Mouse (Mus musculus) cerebellum, postnatal 25 days (tissue): ENCODE results near the gene Abtb1.
A peak's percentile ranks its signal among the peaks of the same experiment; 100 is the strongest.

Source experiments
- DNase-seq, 2 experiments: peaks; one replicate each; pipeline ENCODE4 v3.0.0; 2021; ENCODE audit warnings: mixed read lengths in 2 of 2

Abtb1 gene

DNA sequence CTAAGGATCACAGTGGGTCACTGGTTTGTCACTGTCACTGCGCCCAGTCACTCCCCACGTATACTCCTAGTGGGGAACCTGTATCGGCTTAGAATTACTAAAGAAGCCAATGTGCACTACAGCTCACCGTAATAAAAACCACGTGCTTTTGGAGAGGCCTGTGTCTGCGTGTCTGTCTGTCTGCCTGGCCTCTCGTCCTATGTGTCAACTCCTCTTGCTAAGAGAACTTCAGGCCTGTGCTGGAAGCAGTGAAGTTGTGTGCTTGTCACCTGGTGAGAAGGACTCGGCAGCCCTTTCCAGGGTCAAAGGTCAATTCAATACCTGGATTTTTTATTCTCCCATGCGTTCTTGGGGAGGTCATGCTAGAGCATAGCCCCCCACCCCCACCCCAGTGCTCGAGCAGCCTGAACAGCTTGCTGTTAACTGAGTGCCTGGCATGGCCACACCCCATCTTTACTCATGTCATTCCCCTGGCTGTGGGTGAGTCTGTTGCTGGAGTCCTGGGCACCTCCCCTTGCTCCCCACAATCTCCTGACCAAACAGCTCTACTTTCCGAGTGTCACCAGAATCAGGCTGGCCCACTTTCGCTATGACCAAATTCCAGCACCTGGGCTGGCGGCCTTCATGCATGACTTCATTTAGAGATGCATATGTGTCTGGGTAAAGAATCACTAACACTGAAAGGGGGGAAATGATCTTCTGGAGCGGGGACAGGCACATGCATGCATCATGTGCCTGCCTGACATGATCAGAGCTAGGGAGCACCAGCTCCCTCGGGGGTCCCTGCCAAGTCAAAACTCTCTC, 13.4 kb downstream of the Abtb1 start:
- DNase-seq, result no peak

DNA sequence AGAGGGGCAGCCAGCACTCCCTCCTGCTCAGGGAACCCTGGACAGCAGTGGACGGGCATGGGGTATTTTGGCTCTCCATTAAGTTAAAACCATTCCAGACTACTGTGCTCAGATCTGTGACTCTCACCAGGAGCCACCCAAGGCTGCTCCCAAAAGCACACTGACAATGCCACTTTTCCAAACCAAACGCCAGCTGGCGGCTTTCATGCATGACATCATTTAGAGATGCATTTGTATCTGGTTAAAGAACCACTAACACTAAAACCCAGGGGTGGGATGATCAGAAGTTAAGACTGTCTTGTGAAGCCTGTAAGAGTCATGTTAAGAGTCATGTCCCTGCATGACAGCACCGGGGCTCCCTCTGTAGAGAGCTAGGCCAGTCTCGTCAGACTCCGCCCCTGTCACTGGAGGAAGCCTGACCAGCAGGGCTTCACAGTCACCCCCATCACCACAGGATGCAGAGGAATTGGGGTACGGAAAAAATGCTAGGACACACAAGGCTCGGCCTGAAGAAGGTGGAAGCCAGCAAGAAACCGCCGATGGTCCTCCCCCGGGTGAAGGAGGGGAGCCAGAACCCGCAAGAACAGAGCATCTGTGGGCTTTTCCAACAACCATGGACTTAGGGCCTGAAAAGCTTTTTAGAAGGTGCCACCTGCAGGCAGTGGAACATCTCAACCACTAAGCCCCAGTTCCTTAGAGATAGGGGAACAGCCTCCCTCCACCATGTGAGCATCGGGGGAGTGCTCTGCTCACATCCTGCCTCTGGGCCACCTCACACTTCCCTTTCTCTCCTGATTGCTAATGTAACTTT, 14.2 kb downstream of the Abtb1 start:
- DNase-seq, result peak; percentile 56 to 65

DNA sequence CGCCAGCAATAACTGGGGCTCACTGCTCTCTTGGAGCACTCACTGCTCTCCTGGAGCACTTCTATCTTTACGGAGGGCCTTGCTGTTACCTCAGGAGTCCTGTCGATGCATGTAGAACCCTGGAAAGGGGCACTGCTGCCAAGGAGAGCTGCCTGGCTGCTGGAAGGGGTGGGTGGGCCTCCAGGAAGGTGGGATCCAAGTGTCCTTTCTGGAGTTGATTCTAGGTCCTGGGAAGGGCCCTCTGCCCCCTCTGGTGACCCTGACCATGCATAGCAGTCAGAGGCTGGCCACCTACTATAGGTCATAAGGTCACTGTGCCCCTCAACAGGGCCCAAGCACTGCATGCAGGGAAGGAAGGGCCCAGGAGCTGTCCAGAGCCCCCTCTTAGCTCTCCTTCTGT, 14.8 kb downstream of the Abtb1 start:
- peak in 1 of 2 experiments; percentile 54 for DNase-seq

DNA sequence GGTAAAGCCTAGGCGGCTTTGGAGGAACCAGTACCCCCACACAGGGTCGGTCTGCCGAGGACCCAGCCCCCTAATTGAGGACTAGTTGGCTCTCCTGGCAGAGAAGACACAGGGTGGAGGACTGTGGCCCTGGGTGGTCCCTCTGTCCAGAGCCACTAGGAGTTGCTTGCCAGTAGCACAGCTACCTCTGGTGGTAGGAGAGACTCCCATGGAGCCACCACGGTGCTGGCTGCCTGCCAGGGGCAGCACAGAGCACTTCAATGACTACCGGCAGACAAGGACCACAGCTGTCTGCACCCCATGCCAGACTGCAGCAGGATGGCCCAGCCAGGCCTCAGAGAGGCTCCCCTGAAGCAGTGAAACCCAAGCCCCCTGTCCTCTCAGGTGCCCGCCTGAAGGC, 15.2 kb downstream of the Abtb1 start:
- peak; percentile 55 to 64 for DNase-seq

DNA sequence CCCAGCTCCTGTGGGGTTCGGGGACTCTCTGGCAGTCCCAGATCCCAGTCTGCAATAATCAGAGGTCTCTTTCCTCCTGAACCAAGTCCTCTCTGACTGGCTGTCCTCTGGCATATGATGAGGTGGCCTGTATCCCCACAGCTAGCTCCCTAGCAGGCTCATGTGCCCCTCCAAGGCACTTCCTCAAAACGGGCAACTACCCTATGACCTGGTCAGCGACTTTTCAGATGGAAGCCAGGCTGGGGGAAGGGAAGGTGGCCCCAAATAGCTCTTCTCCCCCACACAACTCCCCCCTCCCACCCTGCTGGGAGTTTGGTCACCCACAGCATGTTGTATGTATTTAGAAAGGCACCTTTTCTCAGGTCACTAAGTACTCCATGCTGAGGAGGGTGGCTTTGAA, 15.7 kb downstream of the Abtb1 start:
- no peak for DNase-seq

DNA sequence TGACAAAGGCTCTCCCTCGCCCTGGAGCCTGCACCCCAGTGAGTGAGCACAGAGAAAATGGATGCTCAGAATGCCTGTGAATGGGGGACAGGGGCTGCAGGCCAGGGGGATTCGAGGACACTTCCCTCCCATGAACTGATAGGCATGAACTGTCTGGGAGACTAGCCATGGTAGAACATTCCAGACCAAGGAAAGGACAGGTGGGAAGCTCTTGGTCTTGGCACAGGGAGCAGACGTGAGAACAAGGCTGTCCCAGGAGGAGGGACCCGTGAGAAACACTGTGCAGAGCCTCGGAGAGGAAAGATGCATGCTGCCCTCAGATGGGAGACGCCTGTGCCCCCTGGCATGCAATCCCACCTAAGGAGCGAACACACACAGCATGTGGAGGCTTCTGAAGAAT, 17.6 kb downstream of the Abtb1 start:
- peak in 1 of 2 experiments; percentile 48 for DNase-seq

DNA sequence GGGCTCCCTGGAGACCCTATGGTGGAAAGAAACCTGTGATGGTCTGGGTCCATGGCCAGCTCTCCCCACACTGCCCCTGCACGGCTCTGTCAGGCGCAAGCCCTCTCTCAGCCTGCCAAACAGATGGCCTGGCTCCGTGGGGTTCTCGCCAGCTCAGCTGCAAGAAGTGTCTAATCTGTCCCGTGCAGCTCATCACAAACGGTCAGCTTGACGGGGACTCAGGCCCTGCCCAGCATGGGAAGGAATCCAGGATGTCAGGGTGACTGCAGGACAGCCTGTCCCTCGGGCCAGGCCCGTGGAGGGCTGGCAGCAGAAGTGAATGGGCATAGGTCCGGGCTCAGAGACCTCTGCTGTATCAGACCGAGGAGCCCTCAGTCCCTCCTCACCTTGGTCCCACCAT, 19.9 kb downstream of the Abtb1 start:
- peak; percentile 91 for DNase-seq

DNA sequence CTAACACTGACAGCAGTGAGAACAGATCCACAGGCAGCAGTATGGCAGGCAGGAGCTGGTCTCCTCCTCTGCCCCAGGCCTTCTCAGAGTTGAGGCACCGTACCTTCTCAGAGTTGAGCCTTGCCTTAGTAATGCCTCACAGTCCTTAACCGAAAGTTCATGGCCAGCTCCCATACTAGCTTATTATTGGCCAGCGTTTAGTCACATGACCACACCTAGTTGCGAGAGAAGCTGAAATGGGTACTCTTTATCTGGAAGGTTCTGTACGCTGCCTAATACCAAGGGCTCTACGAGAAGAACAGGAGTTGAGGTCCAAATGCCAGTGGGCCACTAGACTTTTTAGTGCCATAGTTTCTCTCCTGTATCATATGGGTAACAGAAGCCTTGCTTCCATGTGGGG, 20.5 kb downstream of the Abtb1 start:
- DNase-seq, result no peak

DNA sequence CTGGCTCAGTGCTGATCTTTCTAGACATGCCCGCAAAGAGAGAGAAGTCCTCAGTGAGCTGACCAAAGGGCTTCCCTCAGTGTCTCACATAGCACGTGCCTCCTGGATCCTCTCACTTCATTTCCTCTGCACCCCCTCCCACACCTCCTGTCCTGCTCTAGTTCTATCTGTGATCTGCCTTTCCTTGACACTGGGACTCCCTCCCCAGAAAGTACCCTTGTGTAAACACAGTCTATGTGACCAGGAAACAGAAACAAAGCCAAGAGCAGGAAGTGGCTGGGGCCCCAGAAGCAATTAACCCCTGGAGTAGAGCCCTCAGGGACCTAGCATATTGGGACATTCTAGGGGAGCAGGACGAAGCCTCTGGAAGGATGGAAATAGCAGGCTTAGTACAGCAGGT, 20.9 kb downstream of the Abtb1 start:
- no peak for DNase-seq

DNA sequence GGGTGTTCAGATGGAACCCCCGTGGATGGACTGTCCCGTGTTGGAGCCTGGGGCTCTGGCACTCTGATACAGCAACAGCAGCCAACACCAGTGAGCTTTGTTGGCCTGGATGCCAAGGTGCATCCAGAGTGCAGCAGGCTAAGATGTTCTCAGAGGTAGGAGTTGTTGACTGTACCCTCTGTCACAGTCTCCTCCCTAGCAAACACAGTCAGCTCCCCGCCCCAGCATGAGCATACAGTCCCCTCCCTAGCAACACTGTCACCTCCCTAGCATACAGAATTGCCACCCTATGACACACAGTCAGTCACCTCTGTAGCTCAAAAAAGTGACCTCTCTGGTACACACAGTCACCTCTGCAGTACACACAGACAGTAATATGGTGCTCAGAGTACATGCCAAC, 24.9 kb downstream of the Abtb1 start:
- DNase-seq, result no peak

DNA sequence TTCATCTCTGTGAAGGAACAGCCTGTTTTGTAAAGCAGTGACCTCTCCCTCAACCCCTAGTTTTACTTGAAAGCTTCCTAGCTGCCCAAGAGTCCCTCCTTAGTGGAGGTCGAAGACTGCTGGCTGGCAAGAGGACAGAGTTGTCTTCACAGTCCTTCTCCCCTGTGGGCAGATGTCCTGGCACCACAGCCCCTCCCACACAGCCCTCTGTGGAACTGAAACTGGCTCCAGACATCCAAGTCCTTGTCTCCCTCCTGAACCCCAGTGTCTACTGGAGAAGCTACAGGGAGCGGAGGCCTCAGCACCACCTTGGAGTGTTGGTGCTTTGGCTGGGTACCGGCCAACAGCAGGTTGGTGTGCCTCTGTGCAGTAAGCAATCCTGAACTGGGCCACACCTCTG, 26.3 kb downstream of the Abtb1 start:
- no peak for DNase-seq

DNA sequence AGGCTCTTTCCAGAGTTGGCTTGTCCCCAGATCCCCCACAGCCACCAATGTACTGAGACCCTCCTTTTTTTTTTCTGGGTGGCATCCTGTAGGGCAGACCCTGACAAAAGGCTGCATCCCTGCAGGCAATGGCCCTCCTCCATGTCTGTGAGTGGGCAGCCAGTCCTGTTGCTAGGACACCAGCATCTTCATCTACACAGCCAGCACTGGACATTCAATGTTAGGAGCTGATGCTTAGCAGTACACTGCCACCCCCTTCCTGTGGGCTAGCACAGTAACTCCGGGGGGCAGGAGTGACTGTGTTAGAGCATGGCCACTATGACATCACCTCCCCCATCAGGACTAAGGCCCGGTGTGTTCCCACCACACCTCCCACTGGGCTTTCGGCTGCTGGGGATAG, 26.7 kb downstream of the Abtb1 start:
- DNase-seq, result no peak

DNA sequence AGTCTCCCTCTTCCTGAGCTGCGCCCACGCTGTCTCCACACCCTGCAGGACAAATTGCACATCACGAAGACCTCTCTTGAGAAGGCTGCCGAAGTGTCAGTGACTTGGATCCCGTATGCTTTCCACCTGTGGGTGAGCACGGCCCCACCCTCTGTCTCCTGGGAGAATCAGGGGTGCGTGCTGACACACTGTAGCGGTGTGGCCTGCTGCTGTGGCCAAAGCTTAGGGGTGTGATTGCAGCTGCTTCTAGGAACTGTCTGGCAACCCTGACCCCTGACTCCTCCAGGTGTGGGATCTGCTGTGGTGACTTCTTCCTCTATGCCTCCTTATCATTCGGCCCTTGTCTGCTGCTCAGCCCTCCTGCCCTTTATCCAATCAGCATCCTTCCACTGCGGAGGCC, 28.0 kb downstream of the Abtb1 start:
- DNase-seq, result no peak

DNA sequence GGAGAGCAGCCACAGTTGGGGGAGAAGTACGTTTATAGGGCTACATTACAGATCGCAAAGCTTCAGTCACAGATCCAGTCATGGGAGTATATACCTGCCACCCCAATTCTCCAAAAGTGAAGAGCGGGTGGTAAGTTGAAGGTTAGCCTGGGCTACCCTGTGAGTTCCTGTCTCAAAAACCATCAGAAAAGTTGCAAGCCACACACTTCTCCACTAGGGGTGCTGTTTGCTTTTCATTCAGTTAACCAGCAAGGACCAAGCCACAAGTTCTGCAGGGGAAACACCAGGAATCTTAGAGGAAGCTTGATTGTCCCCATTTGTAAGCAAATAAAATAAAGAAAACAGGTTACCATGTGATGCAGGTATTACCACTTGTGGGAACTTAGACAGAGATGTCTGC, 28.9 kb downstream of the Abtb1 start:
- peak; percentile 62 to 74 for DNase-seq

DNA sequence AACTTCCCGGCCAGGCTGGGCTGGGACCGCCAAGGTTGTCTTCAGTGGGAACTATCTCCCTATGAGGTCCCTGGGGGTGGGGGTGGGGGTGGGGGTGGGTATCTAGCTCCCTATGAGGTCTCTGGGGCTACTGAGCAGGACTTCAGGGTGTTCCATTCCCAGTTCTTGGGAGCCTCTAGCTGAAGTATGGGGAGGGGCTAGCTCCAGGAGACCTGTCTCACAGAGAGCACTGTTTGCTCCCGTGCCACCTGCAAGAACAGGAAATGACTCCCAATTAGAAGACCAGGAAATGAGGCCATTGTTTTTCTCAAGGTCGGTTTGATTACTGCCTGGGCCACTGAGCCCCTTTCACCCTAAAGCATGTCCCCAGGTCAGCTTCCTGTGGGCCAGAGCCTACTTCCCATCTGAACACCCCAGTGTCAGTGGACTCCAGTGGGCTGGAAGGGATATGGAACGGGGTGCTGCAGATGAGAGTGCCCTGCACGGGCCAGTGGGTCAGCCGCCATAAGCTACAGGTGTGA, 29.8 kb downstream of the Abtb1 start:
- DNase-seq, result no peak

DNA sequence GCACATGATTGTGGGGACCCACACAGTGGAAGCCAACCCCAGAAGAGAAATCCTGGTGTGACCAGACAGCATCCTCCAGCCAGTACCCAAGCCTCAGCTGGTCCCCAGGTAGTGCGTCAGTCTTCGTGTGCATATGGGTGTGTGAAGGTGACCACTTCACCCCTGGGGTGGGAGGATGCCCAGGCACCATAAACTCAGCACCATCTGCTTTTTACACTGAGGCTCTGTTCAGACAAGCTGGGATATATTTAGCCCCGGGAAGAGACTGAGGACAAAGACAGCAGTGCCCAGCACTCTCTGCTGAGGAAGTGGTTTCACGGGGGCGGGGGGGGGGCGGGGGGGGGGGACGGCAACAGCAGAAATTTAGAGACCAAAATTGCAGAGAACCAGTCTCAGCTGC, 30.4 kb downstream of the Abtb1 start:
- no peak for DNase-seq

DNA sequence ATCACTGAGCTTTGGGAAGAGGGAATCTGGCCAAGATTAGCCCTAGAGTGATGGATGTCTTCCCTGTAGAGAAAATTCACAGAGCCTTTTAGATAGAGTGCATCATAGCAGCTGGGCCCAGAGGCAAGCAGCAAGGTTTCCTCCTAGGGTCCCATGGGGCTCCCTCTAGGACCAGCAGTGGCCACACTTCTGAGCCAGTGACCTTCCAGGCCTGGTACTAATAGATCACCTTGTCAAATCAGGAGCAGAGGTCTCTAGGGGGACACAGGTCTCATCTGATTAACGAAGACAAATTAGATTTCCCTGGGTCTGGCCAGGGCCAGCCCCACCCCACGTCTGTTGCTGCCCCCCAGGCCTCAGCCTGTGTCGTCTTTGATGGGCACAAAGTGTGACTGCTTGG, 31.5 kb downstream of the Abtb1 start:
- DNase-seq, result no peak

DNA sequence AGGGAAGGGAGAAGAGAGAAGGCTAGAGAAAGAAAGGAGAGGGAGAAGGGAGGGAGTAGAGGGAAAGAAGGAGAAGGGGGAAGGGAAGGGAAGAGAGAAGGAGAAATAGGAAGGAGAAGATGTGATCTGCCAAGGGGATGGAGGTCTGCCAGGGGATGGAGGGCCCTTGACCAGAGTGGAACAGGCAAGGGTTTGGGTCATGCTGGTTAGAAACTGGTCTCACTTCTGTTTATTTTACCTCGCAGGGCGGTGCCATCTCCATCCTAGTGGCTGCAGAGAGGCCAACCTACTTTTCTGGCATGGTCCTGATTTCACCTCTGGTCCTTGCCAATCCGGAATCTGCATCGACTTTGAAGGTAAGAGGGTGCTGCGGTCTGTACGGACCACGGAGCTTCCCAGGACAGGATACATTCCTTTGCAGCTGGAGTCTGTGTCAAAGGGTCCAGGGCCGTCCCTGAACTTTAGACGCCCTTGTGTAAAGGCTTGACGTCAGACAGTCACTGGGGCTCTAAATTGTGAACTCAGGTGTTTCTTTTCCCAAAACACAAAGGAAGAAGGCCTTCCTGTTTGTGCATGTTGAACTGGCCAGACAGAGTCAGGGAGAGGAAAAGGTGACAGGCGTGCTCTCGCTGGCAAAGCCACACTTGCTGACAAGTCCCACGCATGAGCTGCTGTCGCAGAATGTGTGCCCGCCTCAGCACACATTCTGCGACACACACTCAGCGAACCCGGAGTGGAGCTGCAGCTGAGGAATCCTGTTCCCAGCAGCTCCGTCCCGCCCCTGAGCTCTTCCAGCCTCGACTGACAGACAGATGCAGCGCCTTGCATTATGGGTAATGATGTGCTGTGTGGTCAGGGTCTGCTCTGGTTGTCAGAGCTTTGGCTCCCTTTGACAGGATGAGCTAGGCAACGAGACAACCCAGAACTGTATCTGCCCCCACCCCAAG, 32.4 kb downstream of the Abtb1 start:
- no peak for DNase-seq

DNA sequence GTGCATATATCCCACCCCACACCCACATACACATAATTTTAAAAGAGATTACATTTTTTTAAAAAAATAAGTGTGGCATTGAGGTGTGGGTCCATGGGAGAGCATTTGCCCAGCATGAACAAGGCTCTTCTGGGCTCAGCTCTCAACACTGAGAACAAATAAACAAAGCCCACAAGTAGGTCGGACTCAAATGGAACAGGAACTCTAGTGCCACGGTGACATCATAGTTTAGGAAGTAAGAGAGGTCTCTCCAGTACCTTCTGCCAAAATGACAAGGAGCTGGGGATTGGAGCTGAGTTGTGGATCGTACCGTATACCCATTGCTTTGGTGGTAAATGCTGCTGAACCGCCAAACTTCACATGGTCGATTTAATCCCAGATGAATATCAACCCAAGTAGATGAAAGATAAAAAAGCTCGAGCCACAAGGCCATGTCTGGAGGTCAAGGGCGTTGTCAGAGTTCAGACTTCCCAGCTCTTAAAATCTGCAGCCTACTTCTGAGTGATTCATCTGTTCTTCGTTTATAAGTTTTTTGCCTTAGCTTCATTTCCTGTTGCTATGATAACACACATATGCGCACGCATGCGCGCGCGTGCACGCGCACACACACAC, 36.7 kb downstream of the Abtb1 start:
- DNase-seq, result no peak

DNA sequence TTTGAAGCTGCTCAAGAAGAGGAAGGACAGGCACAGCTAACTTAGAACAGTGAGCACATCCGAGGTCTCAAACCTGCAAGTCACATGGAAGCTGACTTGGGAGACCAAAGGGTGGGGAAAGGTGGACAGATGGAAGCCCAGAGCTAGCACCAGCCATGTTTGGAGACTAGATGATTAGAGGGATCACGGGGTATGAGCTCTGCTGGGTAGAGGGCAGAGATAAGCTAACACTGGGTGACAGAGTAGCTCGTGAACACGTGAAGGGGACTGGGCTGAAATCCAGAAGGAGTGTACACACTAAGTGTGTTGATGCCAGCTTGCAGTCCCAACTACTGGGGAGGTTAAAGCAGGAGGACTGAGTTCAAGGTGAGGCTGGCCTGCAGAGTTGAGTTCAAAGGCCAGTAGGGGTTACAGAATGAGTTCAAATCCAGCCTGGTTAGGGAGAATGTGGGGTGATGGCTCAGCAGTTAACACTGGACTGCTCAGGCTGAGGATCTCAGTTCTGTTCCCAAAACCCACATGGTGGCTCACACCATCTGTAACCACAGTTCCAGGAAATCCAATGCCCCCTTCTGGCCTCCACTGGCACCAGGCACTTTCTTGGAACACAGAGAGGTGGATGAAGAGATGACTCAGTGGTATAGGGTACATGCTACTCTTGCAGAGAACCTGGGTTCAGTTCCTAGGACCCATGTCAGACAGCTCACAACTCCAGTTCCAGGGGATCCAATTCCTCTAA, 37.7 kb downstream of the Abtb1 start:
- no peak for DNase-seq

DNA sequence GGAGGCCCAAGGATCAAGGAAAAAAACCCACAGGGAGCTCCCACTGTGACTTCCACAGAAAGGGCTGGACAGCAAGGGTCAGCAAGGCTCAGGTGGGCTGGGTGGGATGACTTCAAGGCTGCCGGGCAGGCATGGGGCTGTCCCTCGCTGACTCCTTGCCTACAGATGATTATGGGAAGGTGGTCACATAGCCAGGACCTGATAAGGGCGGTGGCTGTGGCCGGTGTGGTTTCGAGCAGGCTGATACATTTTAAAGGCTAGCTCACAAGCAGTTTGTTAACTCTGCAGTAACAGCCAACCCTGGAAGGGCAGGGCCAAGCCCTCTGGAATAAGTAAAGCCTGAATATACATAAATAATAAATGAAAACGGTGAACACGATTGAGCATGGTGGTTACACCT, 38.7 kb downstream of the Abtb1 start:
- no peak for DNase-seq

DNA sequence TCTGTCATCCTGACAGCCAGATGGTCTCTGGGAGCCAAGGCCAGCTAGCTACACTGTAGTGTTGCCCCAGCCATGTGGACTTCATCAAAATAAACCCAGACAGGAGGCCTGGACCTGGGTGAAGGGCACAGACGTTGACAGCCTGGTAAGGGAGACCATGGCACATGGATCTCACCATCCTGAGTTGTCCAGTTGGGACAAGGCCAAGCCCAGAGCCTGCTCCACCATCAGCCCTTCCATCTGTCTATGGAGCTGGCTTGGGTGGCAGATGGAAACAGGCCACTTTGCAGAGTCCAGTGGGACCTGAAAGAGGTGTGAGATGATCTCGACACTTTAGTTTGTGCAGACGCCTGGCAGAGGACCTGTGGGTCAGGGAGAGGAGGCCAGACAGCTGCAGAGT, 41.0 kb downstream of the Abtb1 start:
- peak; percentile 88 to 93 for DNase-seq
